Mouse (Mus musculus) testis, adult 2 months (tissue): ENCODE measurements around the gene Hist2h2aa2. TPM values are rescaled to one million over a fixed set of nuclear protein-coding genes. Genes with fewer than 3 reads are reported as not detected.
"Not testable (repeated sequence)": the region's sequence is repeated elsewhere in the genome, so short reads cannot be mapped to it uniquely, and the experiment has no call there.

Experiments used
- H3K27ac ChIP-seq: fragments of 200-500 bp; 2 replicates; pipeline ENCODE4 v1.5.1; 2012; ENCODE audit warnings: low read depth, low read length; ENCODE audit not compliant: control insufficient read depth, insufficient read depth
- H3K27me3 ChIP-seq: fragments of 200-500 bp; 2 replicates; pipeline ENCODE4 v1.6.1; 2012; ENCODE audit warnings: mild to moderate bottlenecking, low read length, moderate library complexity; ENCODE audit not compliant: control insufficient read depth, insufficient read depth
- H3K36me3 ChIP-seq: fragments of 200-500 bp; 2 replicates; pipeline ENCODE4 v1.6.1; 2012; ENCODE audit warnings: mild to moderate bottlenecking, low read length; ENCODE audit not compliant: control insufficient read depth, insufficient read depth
- H3K4me1 ChIP-seq: fragments of 200-500 bp; 2 replicates; pipeline ENCODE4 v1.6.1; 2012; ENCODE audit warnings: low read length; ENCODE audit not compliant: control insufficient read depth, insufficient read depth
- H3K4me3 ChIP-seq: fragments of 200-500 bp; 2 replicates; pipeline ENCODE4 v1.5.1; 2012; ENCODE audit warnings: low read depth, mild to moderate bottlenecking, low read length, moderate library complexity, mixed read lengths; ENCODE audit not compliant: control insufficient read depth
- CTCF ChIP-seq: fragments of 200-500 bp; IDR thresholded peaks from 2 replicates; pipeline ENCODE4 v1.5.1; 2012; ENCODE audit warnings: low read depth, mild to moderate bottlenecking, inconsistent platforms, low read length, moderate library complexity; ENCODE audit not compliant: control insufficient read depth, insufficient read depth, insufficient replicate concordance
- POLR2A ChIP-seq: fragments of 200-500 bp; IDR thresholded peaks from 2 replicates; pipeline ENCODE4 v1.6.1; 2012; ENCODE audit warnings: low read depth, mild to moderate bottlenecking, inconsistent platforms, low read length, moderate library complexity; ENCODE audit not compliant: control insufficient read depth
- polyA plus RNA-seq: library from polyadenylated mRNA; depleted of rRNA; stranded (reverse); fragments of >200 nt; gene quantifications from 2 replicates; pipeline ENCODE4 v1.2.3, GENCODE M21; 2012

Gene Hist2h2aa2
- polyA plus RNA-seq, 1 experiment = 37.8 TPM

DNA sequence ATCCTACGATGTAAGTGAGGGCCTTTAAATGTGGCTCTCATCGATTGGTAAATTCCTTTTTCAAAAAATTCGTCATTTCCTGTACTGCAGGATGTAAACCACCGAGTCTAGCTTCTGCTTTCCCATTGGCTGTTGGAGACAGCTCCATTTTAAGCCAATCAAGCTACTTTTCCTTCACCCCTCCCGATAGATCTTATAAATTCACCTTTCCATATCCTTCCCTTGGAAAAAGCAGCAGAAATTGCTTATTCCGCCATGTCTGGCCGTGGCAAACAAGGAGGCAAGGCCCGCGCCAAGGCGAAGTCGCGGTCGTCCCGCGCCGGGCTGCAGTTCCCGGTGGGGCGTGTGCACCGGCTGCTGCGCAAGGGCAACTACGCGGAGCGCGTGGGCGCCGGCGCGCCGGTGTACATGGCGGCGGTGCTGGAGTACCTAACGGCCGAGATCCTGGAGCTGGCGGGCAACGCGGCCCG lies 20.4 kb downstream of the Hist2h2aa2 start, which contains the start of the genes Bola1 and Hist2h2ab:
Bola1 (minus strand) TSS at position 49 of the 470 bp plus-strand sequence.
Hist2h2ab (plus strand) TSS at position 205 of the 470 bp plus-strand sequence.
- Histone ChIP-seq H3K4me1 (peaks cover 2% of the 10 kb centered on the region), H3K27ac (peak within 1 kb of the TSS; percentile 83), H3K27me3 (no peaks in the 10 kb centered on the region), H3K36me3 (no peaks in the 10 kb centered on the region), H3K4me3 (peak within 1 kb of the TSS; percentile 86)
- TF ChIP-seq POLR2A = peak; percentile 59; the same call in 1 of the 2 replicates
- TF ChIP-seq CTCF = no peak

DNA sequence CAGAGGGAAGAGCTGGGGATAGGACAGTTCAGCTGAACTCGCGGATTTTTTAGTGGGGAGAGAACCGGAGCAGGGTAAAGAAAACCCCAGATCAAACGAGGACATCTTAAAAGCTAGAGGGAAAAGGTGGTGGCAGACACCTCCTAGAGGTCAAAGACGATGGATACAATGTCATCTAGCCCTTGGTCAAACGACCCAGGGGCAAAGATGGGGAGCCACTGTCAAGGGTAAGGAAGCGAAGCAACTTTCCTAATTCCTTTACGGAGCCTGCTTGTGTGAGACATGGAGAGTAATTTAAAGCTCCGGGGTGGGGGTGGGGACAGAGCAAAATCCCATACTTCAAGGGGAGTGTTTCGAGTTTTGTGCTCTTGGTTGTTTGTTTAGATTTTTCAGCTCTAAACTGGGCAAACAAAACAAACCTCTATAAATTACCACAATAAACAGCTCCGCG lies 20.9 kb downstream of the Hist2h2aa2 start:
- Histone ChIP-seq H3K27me3 (no peaks in the 10 kb centered on the region), H3K4me1 (peaks cover 2% of the 10 kb centered on the region), H3K4me3 (peak overlapping the region; percentile 86), H3K36me3 (no peaks in the 10 kb centered on the region), H3K27ac (peak overlapping the region; percentile 83)
- no peak for TF ChIP-seq POLR2A

DNA sequence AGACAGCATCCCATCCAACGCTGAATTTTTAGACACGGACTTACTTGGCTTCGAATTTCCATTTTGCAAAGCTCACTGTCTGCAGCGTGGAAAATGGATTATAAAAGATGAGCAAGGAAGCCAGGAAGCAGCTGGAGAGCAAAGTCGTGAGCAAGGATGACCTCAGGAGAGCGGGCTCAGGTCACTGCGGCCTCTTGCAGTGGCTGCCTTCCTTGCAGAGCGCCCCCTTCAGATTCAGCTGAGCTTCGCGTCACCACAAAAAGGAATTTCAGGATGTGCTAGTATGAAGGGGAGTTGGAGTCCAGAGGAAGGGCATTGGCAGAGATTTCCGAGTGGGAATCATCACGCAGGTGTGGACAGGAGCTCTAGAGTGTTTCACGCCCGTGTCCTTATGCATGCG lies 30.8 kb downstream of the Hist2h2aa2 start:
- H3K27ac ChIP-seq = no peak overlapping the region
- H3K27me3 ChIP-seq = no peaks in the 10 kb centered on the region
- H3K4me3 ChIP-seq = peak overlapping the region; percentile 24
- no peaks in the 10 kb centered on the region for H3K36me3 ChIP-seq
- peaks cover 2% of the 10 kb centered on the region for H3K4me1 ChIP-seq
- TF ChIP-seq POLR2A (no peak), CTCF (peak; percentile 26; the same call in 1 of the 2 replicates)

DNA sequence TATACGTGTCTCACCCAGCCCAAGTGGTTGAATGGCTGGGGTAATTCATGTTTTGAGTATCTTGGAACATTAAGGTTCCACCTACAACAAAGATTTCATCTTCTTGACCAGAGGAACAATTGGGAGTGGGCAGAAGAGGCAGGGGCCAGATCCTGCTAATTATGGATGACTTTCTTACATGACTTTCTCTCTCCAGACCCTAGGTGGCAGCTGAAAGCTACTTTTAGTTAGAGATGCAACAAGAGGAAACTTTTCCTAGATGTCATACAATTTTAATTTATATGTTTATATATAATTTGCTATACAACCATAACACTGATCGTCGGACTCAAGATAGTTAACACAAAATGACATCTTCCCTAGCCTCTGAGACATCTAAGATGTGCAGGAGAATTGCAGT lies 32.3 kb downstream of the Hist2h2aa2 start:
- H3K4me1 ChIP-seq = peaks cover 2% of the 10 kb centered on the region
- no peaks in the 10 kb centered on the region for H3K36me3 ChIP-seq
- H3K4me3 ChIP-seq = peak overlapping the region; percentile 49; the same call in 1 of the 2 replicates
- TF ChIP-seq POLR2A (no peak), CTCF (no peak)
- no peaks in the 10 kb centered on the region for H3K27me3 ChIP-seq
- H3K27ac ChIP-seq = no peak overlapping the region

DNA sequence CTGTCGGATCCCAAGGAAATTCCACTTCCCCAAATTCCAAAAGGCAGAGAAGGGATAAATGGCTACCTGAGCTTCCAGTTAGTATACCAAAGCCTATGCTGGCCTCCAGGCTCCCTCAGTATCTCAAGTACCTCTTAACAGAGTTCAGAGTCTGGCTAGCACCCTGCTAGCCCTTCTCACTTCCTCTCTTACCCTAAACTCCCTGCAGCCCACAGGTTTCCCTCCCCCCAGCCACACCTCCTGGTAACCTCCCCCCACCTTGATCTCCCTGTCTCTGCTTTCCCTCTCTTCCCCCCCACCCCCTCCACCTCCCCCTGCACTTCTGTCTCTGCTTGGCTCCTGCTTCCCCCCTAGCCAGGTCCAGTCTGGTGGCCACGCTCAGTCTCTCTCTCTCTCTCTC lies 40.3 kb downstream of the Hist2h2aa2 start:
- Histone ChIP-seq H3K27ac (no peak overlapping the region), H3K4me3 (no peak overlapping the region), H3K27me3 (no peaks in the 10 kb centered on the region), H3K4me1 (peaks cover 23% of the 10 kb centered on the region), H3K36me3 (no peaks in the 10 kb centered on the region)
- TF ChIP-seq POLR2A = no peak
- no peak for TF ChIP-seq CTCF

DNA sequence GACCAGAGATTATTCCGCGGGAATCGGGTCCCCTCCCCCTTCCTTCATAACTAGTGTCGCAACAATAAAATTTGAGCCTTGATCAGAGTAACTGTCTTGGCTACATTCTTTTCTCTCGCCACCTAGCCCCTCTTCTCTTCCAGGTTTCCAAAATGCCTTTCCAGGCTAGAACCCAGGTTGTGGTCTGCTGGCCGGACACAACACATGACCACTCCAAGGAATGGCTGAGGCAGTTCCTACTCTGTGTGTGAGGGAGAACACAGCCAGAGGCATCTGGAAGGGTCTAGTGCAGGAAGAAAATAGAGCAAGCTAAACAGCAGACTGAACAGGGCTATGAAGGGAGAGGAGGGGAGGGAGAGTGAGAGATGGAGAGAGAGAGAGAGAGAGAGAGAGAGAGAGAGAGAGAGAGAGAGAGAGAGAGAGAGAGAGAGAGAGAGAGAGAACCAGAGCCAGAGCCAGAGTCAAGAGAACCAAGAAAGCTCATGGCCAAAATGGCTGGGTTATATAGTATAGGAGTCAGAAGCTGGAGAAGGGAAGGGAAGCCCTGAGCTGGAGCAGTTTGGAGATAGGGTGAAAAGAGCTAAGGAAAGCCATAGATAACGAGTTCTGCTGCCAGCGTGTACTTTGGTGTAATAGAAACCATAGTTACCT lies 41.4 kb downstream of the Hist2h2aa2 start:
- H3K27me3 ChIP-seq, H3K4me3 ChIP-seq, H3K27ac ChIP-seq, H3K36me3 ChIP-seq: not testable (repeated sequence)
- peaks cover 24% of the 10 kb centered on the region for H3K4me1 ChIP-seq

DNA sequence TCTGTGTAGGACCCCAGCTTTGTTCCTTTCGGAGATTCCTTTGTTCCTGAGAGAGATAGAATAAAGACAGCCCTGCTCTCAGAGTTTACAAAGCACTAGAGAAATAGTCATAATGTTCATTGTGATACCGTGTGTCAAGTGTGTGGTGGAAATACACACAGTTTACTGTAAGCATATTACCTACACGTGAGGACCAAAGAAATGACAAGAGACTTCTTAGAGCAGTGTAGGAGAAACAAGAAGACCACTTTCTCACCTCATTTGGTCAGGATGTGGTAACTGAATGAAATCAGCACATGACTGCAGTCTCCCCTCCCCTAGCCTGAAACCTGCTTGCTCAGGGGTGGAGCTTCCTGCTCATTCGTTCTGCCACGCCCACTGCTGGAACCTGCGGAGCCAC lies 41.9 kb downstream of the Hist2h2aa2 start:
- no peak overlapping the region for H3K27ac ChIP-seq
- H3K27me3 ChIP-seq = no peaks in the 10 kb centered on the region
- no peak for TF ChIP-seq POLR2A
- TF ChIP-seq CTCF = no peak
- peaks cover 26% of the 10 kb centered on the region for H3K4me1 ChIP-seq
- H3K4me3 ChIP-seq = peak overlapping the region; percentile 24
- no peaks in the 10 kb centered on the region for H3K36me3 ChIP-seq
